Mouse (Mus musculus) kidney, adult 2 months (tissue): Measurements from ENCODE around the gene Muc4.

Experiments used
- CTCF ChIP-seq: fragments of 200-500 bp; conservative IDR thresholded peaks from 2 replicates; pipeline ENCODE4 v1.5.1; 2011; ENCODE audit warnings: low read depth, mild to moderate bottlenecking, control low read depth, low read length, moderate library complexity, mixed read lengths; ENCODE audit not compliant: insufficient read depth, insufficient read length
- POLR2A ChIP-seq: fragments of 200-500 bp; IDR thresholded peaks from one replicate; pipeline ENCODE4 v1.6.1; 2011; ENCODE audit warnings: low read depth, low read length, control low read depth

DNA sequence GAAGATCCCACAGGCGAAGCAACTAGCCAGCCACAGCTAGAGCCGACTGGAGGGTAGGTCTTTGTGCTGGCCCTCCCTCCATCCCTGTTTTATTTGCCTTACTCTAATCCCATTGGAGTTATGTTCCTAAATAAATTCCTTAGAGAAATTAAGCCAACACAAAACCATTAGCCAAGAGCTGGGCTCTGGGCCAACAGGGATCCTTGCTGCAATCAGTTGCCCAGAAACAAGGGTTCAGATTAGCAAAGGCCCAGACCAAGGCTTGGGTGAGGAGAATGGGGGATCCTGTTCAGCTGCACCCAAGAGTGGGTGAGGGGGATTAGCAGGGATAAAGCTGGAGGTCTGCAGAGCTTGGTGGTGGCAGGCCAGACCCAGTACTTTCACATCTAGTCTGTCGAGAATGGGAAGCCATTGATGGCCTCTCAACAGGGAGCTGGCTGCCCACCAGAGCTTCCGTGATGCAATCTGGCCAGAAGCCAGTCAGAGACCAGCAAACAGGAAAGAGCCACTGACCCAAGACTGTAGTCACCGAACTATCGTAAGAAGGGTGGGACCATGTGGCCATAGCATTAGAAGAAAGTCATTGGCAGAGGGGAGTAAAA, 67.7 kb downstream of the Muc4 start:
- TF ChIP-seq CTCF (no peak), POLR2A (no peak)
